Mouse (Mus musculus): Measurements from ENCODE around the gene Trim31.

DNA sequence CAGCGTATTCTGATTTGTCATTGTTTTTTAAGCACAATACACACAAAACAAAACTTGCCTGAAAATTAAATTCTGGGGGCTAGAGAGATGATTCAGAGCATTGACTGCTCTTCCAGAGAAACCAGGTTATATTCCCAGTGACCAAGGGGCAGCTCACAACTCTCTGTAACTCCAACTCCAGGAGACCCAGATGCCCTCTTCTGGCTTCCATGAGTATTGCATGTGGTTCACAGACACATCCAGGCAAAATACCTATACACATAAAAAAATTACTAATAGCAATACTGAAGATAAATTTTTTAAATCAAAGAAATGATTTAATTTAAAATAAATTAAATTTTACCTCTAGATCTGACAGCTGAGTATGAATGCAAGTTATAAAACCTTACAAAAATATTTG, 1.3 kb upstream of the Trim31 start:
- no peak for TF ChIP-seq CHD1 (IDR thresholded peaks at IDR 0.05; ENCODE audit: low read depth, low read length)
- TF ChIP-seq CTCF (IDR thresholded peaks at IDR 0.05 in 2 of 3, conservative IDR thresholded peaks at IDR 0.05 in 1 of 3; ENCODE audit: control insufficient read depth in 1 of 3, insufficient read depth in 1 of 3, low read depth in 2 of 3, low read length in 3 of 3, poor library complexity in 1 of 3, severe bottlenecking in 1 of 3): peak; percentile 29 to 59 (median 55); a peak in 5 of 6 replicates
- TF ChIP-seq ZC3H11A (IDR thresholded peaks at IDR 0.05; ENCODE audit: low read depth, low read length): 0 out of 2 replicates have a peak, but pooled peaks have one; percentile 11
- TF ChIP-seq EP300 (IDR thresholded peaks at IDR 0.05; ENCODE audit: low read depth in 1 of 2, low read length in 2 of 2): no peak
- no peak for TF ChIP-seq POLR2A (IDR thresholded peaks at IDR 0.05; ENCODE audit: control insufficient read depth in 1 of 2, insufficient read depth in 1 of 2, low read depth in 1 of 2, low read length in 2 of 2, poor library complexity in 1 of 2)
- no peak for TF ChIP-seq TCF12 (IDR thresholded peaks at IDR 0.05; ENCODE audit: low read depth, low read length)
- no peak for TF ChIP-seq TBP (IDR thresholded peaks at IDR 0.05; ENCODE audit: low read depth, low read length)
- no peak for TF ChIP-seq USF1 (IDR thresholded peaks at IDR 0.05; ENCODE audit: low read depth, low read length)
- no peak for TF ChIP-seq GATA1 (IDR thresholded peaks at IDR 0.05; ENCODE audit: low read depth, low read length)
- no peak for TF ChIP-seq MAX (IDR thresholded peaks at IDR 0.05; ENCODE audit: low read length)
- TF ChIP-seq TAL1 (IDR thresholded peaks at IDR 0.05; ENCODE audit: low read length): no peak
- no peak for TF ChIP-seq MEF2A (IDR thresholded peaks at IDR 0.05; ENCODE audit: extremely low read depth, insufficient replicate concordance, low read depth, low read length, poor library complexity, severe bottlenecking)
- TF ChIP-seq ETS1 (IDR thresholded peaks at IDR 0.05; ENCODE audit: low read depth, low read length): no peak
- no peak for TF ChIP-seq NELFE (IDR thresholded peaks at IDR 0.05; ENCODE audit: low read depth, low read length)

Data from MEL (cell line).